Mouse (Mus musculus) embryonic facial prominence, embryonic 15.5 days (tissue): ENCODE results near the gene Lbp. TPM values are rescaled to one million over a fixed set of nuclear protein-coding genes. Genes with fewer than 3 reads are reported as not detected.

Experiments used
- ATAC-seq: fragments of 200-750 bp; cut with Nextera tagmentation; 2 replicates; pipeline ENCODE4 v1.8.0; 2017; ENCODE audit warnings: low read depth, moderate TSS enrichment; ENCODE audit not compliant: insufficient number of reproducible peaks, low FRiP score, low TSS enrichment
- H3K27ac ChIP-seq: fragments of 300-500 bp; sonication (generic); replicated peaks from 2 replicates; pipeline ENCODE4 v1.5.1; 2015; ENCODE audit warnings: mild to moderate bottlenecking, inconsistent platforms
- H3K27me3 ChIP-seq: fragments of 300-500 bp; sonication (generic); 2 replicates; pipeline ENCODE4 v1.6.1; 2015; ENCODE audit warnings: inconsistent platforms
- H3K36me3 ChIP-seq: fragments of 300-500 bp; sonication (generic); 2 replicates; pipeline ENCODE4 v1.6.1; 2015; ENCODE audit warnings: mild to moderate bottlenecking, inconsistent platforms
- H3K4me1 ChIP-seq: fragments of 300-500 bp; sonication (generic); 2 replicates; pipeline ENCODE4 v1.6.1; 2015; ENCODE audit warnings: inconsistent platforms
- H3K4me2 ChIP-seq: fragments of 300-500 bp; sonication (generic); replicated peaks from 2 replicates; pipeline ENCODE4 v1.6.1; 2015; ENCODE audit warnings: mild to moderate bottlenecking, inconsistent platforms
- H3K4me3 ChIP-seq: fragments of 300-500 bp; sonication (generic); replicated peaks from 2 replicates; pipeline ENCODE4 v1.5.1; 2015; ENCODE audit warnings: mild to moderate bottlenecking, inconsistent platforms
- H3K9ac ChIP-seq: fragments of 300-500 bp; sonication (generic); 2 replicates; pipeline ENCODE4 v1.6.1; 2015; ENCODE audit warnings: inconsistent platforms
- H3K9me3 ChIP-seq: fragments of 300-500 bp; sonication (generic); replicated peaks from 2 replicates; pipeline ENCODE4 v1.6.1; 2016; ENCODE audit warnings: inconsistent platforms
- WGBS: fragments of 180-500 bp; shearing (Covaris S2); methylation state at CpG from one replicate; pipeline ENCODE4 v1.1.7; 2015; 5-methylcytosine and 5-hydroxymethylcytosine counted together
- polyA plus RNA-seq: library from polyadenylated mRNA; unstranded; fragments of >200 nt; fragmentation: Nextera tagmentation; extraction: Ambion mirVana; gene quantifications from 2 replicates; pipeline ENCODE4 v1.2.1, GENCODE M21; 2015

Gene Lbp
- polyA plus RNA-seq, 1 experiment from 2014 or later = 6.5 TPM

GRCm38 (mm10) chr2:158346467-158346866 is 40.2 kb downstream of the Lbp start:
- H3K36me3 ChIP-seq = no peaks in the 10 kb centered on the region
- H3K4me2 ChIP-seq = no peak overlapping the region
- H3K27ac ChIP-seq = no peak overlapping the region
- no peak overlapping the region for H3K9ac ChIP-seq
- H3K9me3 ChIP-seq = no peaks in the 10 kb centered on the region
- 69% methylated on average over 6 of the region's 6 CpGs for WGBS
- H3K27me3 ChIP-seq = no peaks in the 10 kb centered on the region
- no peak for ATAC-seq
- H3K4me1 ChIP-seq = no peaks in the 10 kb centered on the region
- H3K4me3 ChIP-seq = no peak overlapping the region

- H3K4me2 ChIP-seq = no peak overlapping the region
- H3K9me3 ChIP-seq = no peaks in the 10 kb centered on the region
- 4% methylated on average over 6 of the region's 6 CpGs for whole genome bisulfite sequencing
- no peak for ATAC-seq
- no peak overlapping the region for H3K27ac ChIP-seq
- H3K4me3 ChIP-seq = no peak overlapping the region
- no peaks in the 10 kb centered on the region for H3K4me1 ChIP-seq
- no peaks in the 10 kb centered on the region for H3K27me3 ChIP-seq
- H3K9ac ChIP-seq = no peak overlapping the region
- 0 out of 2 replicates have a peak, but pooled peaks cover 5% of the 10 kb centered on the region for H3K36me3 ChIP-seq
Measured at GRCm38 (mm10) chr2:158347868-158348267, 41.6 kb downstream of the Lbp start.

- Histone ChIP-seq H3K4me1 (no peaks in the 10 kb centered on the region), H3K27ac (no peak overlapping the region), H3K9ac (no peak overlapping the region), H3K9me3 (no peaks in the 10 kb centered on the region), H3K4me3 (no peak overlapping the region), H3K27me3 (no peaks in the 10 kb centered on the region), H3K36me3 (peaks cover 50% of the 10 kb centered on the region), H3K4me2 (no peak overlapping the region)
- 82% methylated on average over 3 of the region's 3 CpGs for WGBS
- ATAC-seq = no peak
Measured at GRCm38 (mm10) chr2:158352801-158353520, 46.7 kb downstream of the Lbp start.

DNA sequence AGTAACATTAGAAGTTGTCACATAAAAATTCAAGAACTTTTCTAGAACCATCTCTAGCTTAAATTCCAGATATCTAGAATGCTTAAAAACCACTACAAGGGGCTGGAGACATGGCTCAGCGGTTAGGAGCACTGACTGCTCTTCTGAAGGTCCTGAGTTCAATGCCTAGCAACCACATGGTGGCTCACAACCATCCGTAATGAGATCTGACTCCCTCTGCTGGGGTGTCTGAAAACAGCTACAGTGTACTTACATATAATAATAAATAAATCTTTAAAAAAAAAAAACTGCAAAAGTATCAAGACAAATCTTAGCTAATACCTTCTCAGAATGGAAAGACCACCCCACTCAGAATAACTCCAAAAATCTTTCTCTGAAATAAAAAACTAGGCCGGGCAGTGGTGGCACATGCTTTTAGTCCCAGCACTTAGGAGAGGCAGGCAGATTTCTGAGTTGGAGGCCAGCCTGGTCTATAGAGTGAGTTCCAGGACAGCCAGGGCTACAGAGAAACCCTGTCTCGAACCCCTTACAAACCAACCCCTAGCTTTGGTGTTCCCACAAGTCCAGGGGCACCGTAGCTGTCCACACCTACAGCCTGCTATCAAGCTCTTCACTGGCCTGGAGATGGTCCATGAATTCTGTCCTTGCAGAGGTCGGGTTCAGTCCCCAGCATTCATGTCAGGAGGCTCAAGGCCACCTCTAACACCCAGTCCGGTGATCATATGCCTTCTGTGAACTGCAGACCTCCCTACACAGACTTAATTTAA is 48.2 kb downstream of the Lbp start:
- 86% methylated on average over 7 of the region's 7 CpGs for WGBS
- Histone ChIP-seq H3K36me3 (peaks cover 66% of the 10 kb centered on the region), H3K4me2 (no peak overlapping the region)

GRCm38 (mm10) chr2:158355238-158355637 is 48.9 kb downstream of the Lbp start:
- Histone ChIP-seq H3K4me1 (peaks cover 22% of the 10 kb centered on the region), H3K36me3 (peaks cover 73% of the 10 kb centered on the region), H3K27ac (no peak overlapping the region), H3K9me3 (no peaks in the 10 kb centered on the region), H3K9ac (no peak overlapping the region), H3K4me2 (no peak overlapping the region), H3K27me3 (no peaks in the 10 kb centered on the region), H3K4me3 (no peak overlapping the region)
- ATAC-seq = no peak
- WGBS = 86% methylated on average over 2 of the region's 2 CpGs

More for the DNA sequence above, 48.2 kb downstream of the Lbp start:
- no peak overlapping the region for H3K9ac ChIP-seq
- H3K27me3 ChIP-seq = no peaks in the 10 kb centered on the region
- no peak overlapping the region for H3K27ac ChIP-seq
- no peak overlapping the region for H3K4me3 ChIP-seq
- no peaks in the 10 kb centered on the region for H3K9me3 ChIP-seq
- no peak for ATAC-seq
- peaks cover 14% of the 10 kb centered on the region for H3K4me1 ChIP-seq

GRCm38 (mm10) chr2:158356121-158356520 is 49.8 kb downstream of the Lbp start:
- no peak overlapping the region for H3K4me3 ChIP-seq
- H3K4me2 ChIP-seq = no peak overlapping the region
- H3K36me3 ChIP-seq = peaks cover 73% of the 10 kb centered on the region
- H3K9me3 ChIP-seq = no peaks in the 10 kb centered on the region
- ATAC-seq = no peak
- H3K4me1 ChIP-seq = peaks cover 25% of the 10 kb centered on the region
- no peak overlapping the region for H3K27ac ChIP-seq
- H3K9ac ChIP-seq = no peak overlapping the region
- WGBS = 86% methylated on average over 5 of the region's 5 CpGs
- H3K27me3 ChIP-seq = no peaks in the 10 kb centered on the region

- Histone ChIP-seq H3K27ac (no peak overlapping the region), H3K4me1 (peaks cover 30% of the 10 kb centered on the region), H3K36me3 (peaks cover 53% of the 10 kb centered on the region), H3K4me2 (peak overlapping the region; percentile 57), H3K27me3 (no peaks in the 10 kb centered on the region), H3K9me3 (no peaks in the 10 kb centered on the region), H3K4me3 (peak overlapping the region; percentile 60), H3K9ac (peak overlapping the region; percentile 61)
- ATAC-seq = no peak
- 62% methylated on average over 12 of the region's 12 CpGs for WGBS
Measured at GRCm38 (mm10) chr2:158359757-158360620, 53.7 kb downstream of the Lbp start.

- Histone ChIP-seq H3K4me3 (peak overlapping the region; percentile 60), H3K27ac (peak overlapping the region; percentile 81), H3K4me1 (peaks cover 30% of the 10 kb centered on the region), H3K9me3 (no peaks in the 10 kb centered on the region), H3K36me3 (peaks cover 42% of the 10 kb centered on the region), H3K9ac (peak overlapping the region; percentile 61), H3K27me3 (no peaks in the 10 kb centered on the region), H3K4me2 (peak overlapping the region; percentile 57)
- WGBS = under 1% methylated on average over 41 of the region's 41 CpGs
- ATAC-seq = peak; percentile 84
Measured at GRCm38 (mm10) chr2:158360873-158361677, 54.8 kb downstream of the Lbp start.

GRCm38 (mm10) chr2:158361678-158362320 is 55.5 kb downstream of the Lbp start:
- H3K27ac ChIP-seq = peak overlapping the region; percentile 75
- peak overlapping the region; percentile 60 for H3K4me3 ChIP-seq
- peaks cover 30% of the 10 kb centered on the region for H3K4me1 ChIP-seq
- WGBS = 30% methylated on average over 8 of the region's 8 CpGs
- no peaks in the 10 kb centered on the region for H3K27me3 ChIP-seq
- ATAC-seq = no peak
- H3K36me3 ChIP-seq = peaks cover 35% of the 10 kb centered on the region
- no peaks in the 10 kb centered on the region for H3K9me3 ChIP-seq
- no peak overlapping the region for H3K9ac ChIP-seq
- peak overlapping the region; percentile 57; the same call in 1 of the 2 replicates for H3K4me2 ChIP-seq

DNA sequence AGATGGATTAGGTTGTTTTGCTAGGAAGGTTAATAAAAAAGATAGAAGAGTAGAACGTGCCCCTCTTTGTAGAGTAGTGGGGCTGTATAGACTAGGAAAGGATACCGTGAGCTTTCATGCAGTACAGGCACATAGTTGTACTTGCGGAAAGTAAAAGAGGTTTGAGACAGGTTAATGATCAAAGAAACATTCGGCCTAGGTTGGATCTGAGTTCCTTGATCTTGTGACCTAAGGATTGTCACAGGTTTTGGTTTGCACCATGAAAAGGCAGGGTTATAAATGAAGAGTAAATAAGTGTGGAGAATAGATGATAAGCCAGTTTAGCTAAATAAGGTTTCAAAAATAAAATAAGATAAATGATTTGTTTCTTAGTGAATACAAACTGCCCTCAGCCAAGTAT is 57.9 kb downstream of the Lbp start:
- Histone ChIP-seq H3K9ac (no peak overlapping the region), H3K9me3 (no peaks in the 10 kb centered on the region), H3K27me3 (no peaks in the 10 kb centered on the region), H3K4me3 (no peak overlapping the region), H3K27ac (no peak overlapping the region), H3K4me1 (peaks cover 19% of the 10 kb centered on the region), H3K4me2 (no peak overlapping the region), H3K36me3 (peaks cover 11% of the 10 kb centered on the region)
- ATAC-seq = no peak
- 81% methylated on average over 4 of the region's 4 CpGs for WGBS
